Mouse (Mus musculus) forebrain, embryonic 16.5 days (tissue): ENCODE measurements at regions not wholly inside any gene's neighbourhood (a gene's known extent, or its start where the extent isn't known, plus 50 kb on each side); places are given as distances from the start of the nearest gene placed in this dataset.

ENCODE experiments used
- ATAC-seq: fragments of 200-750 bp; cut with Nextera tagmentation; 2 replicates; pipeline ENCODE4 v1.8.0; 2017; ENCODE audit warnings: mild to moderate bottlenecking, moderate library complexity
- H3K27ac ChIP-seq: fragments of 300-500 bp; sonication (generic); 2 replicates; pipeline ENCODE4 v1.5.1; 2014; ENCODE audit warnings: low read length, control low read depth
- H3K27me3 ChIP-seq: fragments of 300-500 bp; sonication (generic); replicated peaks from 2 replicates; pipeline ENCODE4 v1.6.1; 2014; ENCODE audit warnings: low read length; ENCODE audit not compliant: control insufficient read depth, insufficient read depth
- H3K36me3 ChIP-seq: fragments of 300-500 bp; sonication (generic); 2 replicates; pipeline ENCODE4 v1.6.1; 2014; ENCODE audit not compliant: control insufficient read depth, insufficient read depth
- H3K4me1 ChIP-seq: fragments of 300-500 bp; sonication (generic); replicated peaks from 2 replicates; pipeline ENCODE4 v1.6.1; 2014; ENCODE audit warnings: low read length; ENCODE audit not compliant: control insufficient read depth, insufficient read depth
- H3K4me2 ChIP-seq: fragments of 300-500 bp; sonication (generic); 2 replicates; pipeline ENCODE4 v1.6.1; 2014; ENCODE audit warnings: mild to moderate bottlenecking, low read length, control low read depth
- H3K4me3 ChIP-seq: fragments of 300-500 bp; sonication (generic); replicated peaks from 2 replicates; pipeline ENCODE4 v1.5.1; 2014; ENCODE audit warnings: mild to moderate bottlenecking, low read length, control low read depth
- H3K9ac ChIP-seq: fragments of 300-500 bp; sonication (generic); replicated peaks from 2 replicates; pipeline ENCODE4 v1.6.1; 2014; ENCODE audit warnings: low read depth, low read length, control low read depth
- H3K9me3 ChIP-seq: fragments of 300-500 bp; sonication (generic); 2 replicates; pipeline ENCODE4 v1.6.1; 2016; ENCODE audit warnings: low read length; ENCODE audit not compliant: control insufficient read depth
- WGBS: fragments of 180-500 bp; shearing (Covaris S2); extraction: QIAGEN DNeasy Blood & Tissue Kit; methylation state at CpG from one replicate; pipeline ENCODE4 v1.1.7; 2014; 5-methylcytosine and 5-hydroxymethylcytosine counted together

DNA sequence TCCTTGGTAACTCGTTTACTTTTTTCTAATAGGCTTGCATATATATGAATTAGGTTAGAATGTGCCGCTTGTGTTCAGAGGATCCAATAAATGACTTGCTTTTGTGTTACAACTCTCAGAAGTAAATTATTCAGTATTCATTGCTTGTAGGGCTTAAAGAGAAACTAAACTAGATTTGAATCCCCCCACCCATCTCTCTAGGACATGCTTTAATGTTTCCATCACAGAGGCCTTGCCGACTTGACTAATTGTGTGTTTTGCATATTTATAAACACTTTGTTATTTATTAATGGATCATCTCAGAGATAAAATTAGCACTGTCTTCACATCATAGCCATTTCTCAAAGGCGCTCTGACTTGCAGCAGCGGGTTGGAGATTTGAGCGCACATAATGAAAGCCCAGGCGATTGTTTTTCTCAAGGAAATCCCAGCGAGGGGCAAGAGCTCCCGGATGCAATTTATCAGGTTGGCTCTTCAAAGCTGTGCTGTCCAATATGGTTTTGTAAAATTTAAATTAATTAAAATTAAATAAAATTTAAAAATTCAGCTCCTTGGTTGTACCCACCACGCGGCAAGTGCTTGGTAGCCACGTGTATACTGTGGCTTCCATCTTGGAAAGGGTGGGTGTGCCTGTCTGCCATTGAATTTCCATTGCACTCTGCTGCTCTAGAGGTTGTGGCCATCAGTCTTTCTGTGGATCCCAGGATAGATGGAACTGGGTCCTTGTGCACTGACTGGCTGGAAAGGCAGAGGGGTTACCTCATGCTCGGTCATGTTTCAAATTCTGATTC is 132.0 kb downstream of the St8sia2 start:
- no peaks in the 10 kb centered on the region for H3K36me3 ChIP-seq
- no peaks in the 10 kb centered on the region for H3K9me3 ChIP-seq
- 67% methylated on average over 13 of the region's 13 CpGs for WGBS
- H3K27me3 ChIP-seq, result no peaks in the 10 kb centered on the region
- ATAC-seq, result peak; percentile 15; the same call in 1 of the 2 replicates
- H3K4me2 ChIP-seq, result no peak overlapping the region
- H3K27ac ChIP-seq, result no peak overlapping the region
- H3K4me3 ChIP-seq, result no peak overlapping the region
- no peaks in the 10 kb centered on the region for H3K4me1 ChIP-seq
- no peak overlapping the region for H3K9ac ChIP-seq

GRCm38 (mm10) chr7:73886152-73886551 is 127.3 kb downstream of the St8sia2 start:
- H3K27me3 ChIP-seq, result no peaks in the 10 kb centered on the region
- no peak overlapping the region for H3K4me3 ChIP-seq
- H3K27ac ChIP-seq, result no peak overlapping the region
- H3K4me2 ChIP-seq, result no peak overlapping the region
- no peak for ATAC-seq
- no peaks in the 10 kb centered on the region for H3K36me3 ChIP-seq
- 60% methylated on average over 7 of the region's 7 CpGs for WGBS
- no peaks in the 10 kb centered on the region for H3K9me3 ChIP-seq
- H3K4me1 ChIP-seq, result no peaks in the 10 kb centered on the region
- no peak overlapping the region for H3K9ac ChIP-seq
